Mouse (Mus musculus) G1E (cell line): ENCODE results near the gene Mgst2. TPM values are rescaled to one million over a fixed set of nuclear protein-coding genes. Genes with fewer than 3 reads are reported as not detected.

Experiments used
- ATAC-seq: 2 replicates; pipeline ENCODE4 v1.8.0; 2016; ENCODE audit warnings: mild to moderate bottlenecking; ENCODE audit not compliant: insufficient number of reproducible peaks, poor library complexity, low FRiP score, severe bottlenecking; ENCODE audit errors: extremely low read depth
- DNase-seq: peaks from one replicate; pipeline ENCODE4 v3.0.0; 2012; ENCODE audit warnings: low spot score
- H3K27me3 ChIP-seq: 2 replicates; pipeline ENCODE4 v1.6.1; 2012; ENCODE audit warnings: mild to moderate bottlenecking, low read length, inconsistent platforms; ENCODE audit not compliant: insufficient read depth
- H3K36me3 ChIP-seq: replicated peaks from 2 replicates; pipeline ENCODE3; 2012; ENCODE audit warnings: mild to moderate bottlenecking, inconsistent platforms
- H3K4me1 ChIP-seq: 2 replicates; pipeline ENCODE4 v1.6.1; 2012; ENCODE audit warnings: low read depth, low read length, inconsistent platforms, mixed read lengths; ENCODE audit not compliant: insufficient read depth
- H3K4me3 ChIP-seq: 2 replicates; pipeline ENCODE4 v1.5.1; 2012; ENCODE audit warnings: low read depth, mild to moderate bottlenecking, inconsistent platforms, low read length, moderate library complexity, mixed read lengths
- H3K9me3 ChIP-seq: replicated peaks from 2 replicates; pipeline ENCODE4 v1.6.1; 2012; ENCODE audit warnings: inconsistent platforms
- CTCF ChIP-seq: IDR thresholded peaks from 2 replicates; pipeline ENCODE4 v1.5.1; 2012; ENCODE audit warnings: low read depth, low read length, inconsistent platforms, mixed read lengths
- GATA1 ChIP-seq: IDR thresholded peaks from 2 replicates; pipeline ENCODE4 v1.6.1; 2012; ENCODE audit warnings: borderline replicate concordance, low read length, inconsistent platforms, mixed read lengths
- GATA2 ChIP-seq: IDR thresholded peaks from 2 replicates; pipeline ENCODE4 v1.6.1; 2012; ENCODE audit warnings: low read depth, low read length, inconsistent platforms, borderline replicate concordance
- POLR2AphosphoS5 ChIP-seq: IDR thresholded peaks from 2 replicates; pipeline ENCODE4 v1.6.1; 2012; ENCODE audit warnings: low read depth, low read length, inconsistent platforms; ENCODE audit not compliant: insufficient replicate concordance
- TAL1 ChIP-seq: conservative IDR thresholded peaks from 2 replicates; pipeline ENCODE4 v1.6.1; 2012; ENCODE audit warnings: low read depth, low read length, inconsistent platforms, mixed read lengths
- polyA plus RNA-seq: library from polyadenylated mRNA; stranded (reverse); fragments of >175 nt; gene quantifications from 2 replicates; pipeline ENCODE4 v1.2.3, GENCODE M21; 2012
- total RNA-seq, 2 experiments: library from RNA; stranded (forward) in 1 of 2; stranded (reverse) in 1 of 2; fragments of 200-1000 nt in 1 of 2; fragments of >200 nt in 1 of 2; fragmentation: Nextera tagmentation in 1 of 2; gene quantifications; 2 replicates each; pipeline ENCODE4 v1.2.3; 2014 to 2017

Gene Mgst2
- total and polyA plus RNA-seq, 3 experiments: 0.11 to 2.4 (median 0.28) TPM

DNA sequence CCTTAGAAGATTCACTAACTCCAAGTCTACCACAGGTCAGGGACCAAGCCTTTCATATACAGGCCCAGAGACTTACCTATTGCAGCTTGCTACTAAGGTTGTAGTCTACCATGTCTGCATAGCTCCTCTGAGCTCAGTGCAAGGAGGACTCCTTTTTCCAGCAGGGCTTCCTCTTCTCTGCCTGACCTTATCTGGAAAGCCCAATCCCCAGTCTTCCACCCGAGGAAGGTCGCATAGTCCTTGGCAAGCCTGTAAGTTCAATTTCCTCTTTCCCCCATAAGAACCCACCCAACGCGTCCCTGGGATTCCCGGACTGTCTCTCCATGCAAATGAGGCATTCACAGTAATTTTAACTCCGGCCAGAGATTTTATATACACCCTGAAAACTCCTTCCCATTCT, 66.1 kb downstream of the Mgst2 start:
- H3K9me3 ChIP-seq: no peaks in the 10 kb centered on the region
- H3K36me3 ChIP-seq: no peaks in the 10 kb centered on the region
- ATAC-seq: no peak
- H3K4me3 ChIP-seq: no peak overlapping the region
- 0 out of 2 replicates have a peak, but pooled peaks cover 5% of the 10 kb centered on the region for H3K27me3 ChIP-seq
- no peak for DNase-seq
- TF ChIP-seq POLR2AphosphoS5 (no peak), CTCF (no peak), GATA2 (no peak)
- H3K4me1 ChIP-seq: peaks cover 50% of the 10 kb centered on the region

DNA sequence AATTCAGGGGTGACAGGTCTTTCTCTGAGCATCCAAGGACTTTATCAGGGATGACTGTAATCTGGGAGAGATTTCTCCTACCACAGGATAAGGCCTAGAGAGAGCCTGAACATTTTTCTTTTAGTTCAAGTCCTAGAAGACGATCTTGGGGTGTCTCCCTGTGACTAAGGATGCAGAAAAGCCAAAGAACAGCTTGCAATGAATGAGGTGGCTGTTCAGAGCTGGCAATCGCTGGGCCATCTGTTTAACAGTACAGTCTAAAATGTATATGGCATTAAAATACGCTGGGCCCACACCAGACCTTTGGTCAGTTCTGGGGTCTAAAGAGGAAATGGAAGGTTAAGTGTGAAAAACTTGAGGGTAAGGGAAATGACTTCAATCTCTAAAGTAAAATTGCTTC, 67.3 kb downstream of the Mgst2 start:
- Histone ChIP-seq H3K36me3 (no peaks in the 10 kb centered on the region), H3K4me1 (peaks cover 57% of the 10 kb centered on the region), H3K9me3 (no peaks in the 10 kb centered on the region), H3K4me3 (no peak overlapping the region), H3K27me3 (no peaks in the 10 kb centered on the region)
- TF ChIP-seq TAL1 (no peak), GATA1 (no peak), GATA2 (no peak), POLR2AphosphoS5 (no peak), CTCF (no peak)
- no peak for ATAC-seq
- no peak for DNase-seq

DNA sequence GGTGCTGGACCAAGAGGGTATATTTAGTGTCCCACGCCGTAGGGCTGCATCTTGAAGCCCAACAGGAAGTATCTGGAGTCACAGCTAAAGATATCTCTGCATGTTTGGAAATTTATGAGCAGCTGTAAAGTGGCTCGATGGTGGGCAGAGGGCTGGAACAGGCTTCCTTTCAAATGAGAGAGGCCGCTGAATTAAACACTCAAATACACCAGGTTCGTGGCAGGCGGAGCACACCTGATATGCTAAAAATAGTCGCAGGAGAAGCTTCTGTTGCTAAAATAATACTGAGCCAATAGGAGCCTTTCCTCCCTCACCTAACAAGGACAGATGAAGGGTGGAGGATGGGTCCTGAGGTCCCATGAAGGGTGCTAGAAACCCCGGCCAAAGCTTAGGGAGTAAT, 67.8 kb downstream of the Mgst2 start:
- Histone ChIP-seq H3K27me3 (no peaks in the 10 kb centered on the region), H3K9me3 (no peaks in the 10 kb centered on the region), H3K4me3 (peak overlapping the region; percentile 4; the same call in 1 of the 2 replicates), H3K36me3 (no peaks in the 10 kb centered on the region), H3K4me1 (peaks cover 62% of the 10 kb centered on the region)
- ATAC-seq: 0 out of 2 replicates have a peak, but pooled peaks have one; percentile 16
- TF ChIP-seq GATA2: no peak
- TF ChIP-seq GATA1: no peak
- TF ChIP-seq CTCF: no peak
- no peak for TF ChIP-seq POLR2AphosphoS5
- no peak for TF ChIP-seq TAL1
- no peak for DNase-seq

DNA sequence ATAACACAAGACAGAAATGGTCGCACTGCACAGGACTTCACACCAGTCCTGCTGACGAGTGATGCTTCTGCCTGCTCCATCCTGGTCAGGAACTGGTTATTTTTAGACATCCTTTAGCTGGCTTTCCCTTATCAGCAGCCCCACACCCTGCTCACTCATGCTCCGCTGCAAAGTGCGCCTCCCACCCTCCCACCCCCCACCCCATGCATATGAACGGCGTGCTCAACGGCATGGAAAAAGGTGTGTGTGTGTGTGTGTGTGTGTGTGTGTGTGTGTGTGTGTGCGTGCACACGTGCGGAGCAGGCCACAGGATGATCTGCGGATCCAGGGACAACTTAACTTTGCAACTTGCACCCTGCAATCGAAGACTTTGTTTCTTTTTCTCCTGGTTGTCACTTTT, 68.3 kb downstream of the Mgst2 start:
- no peaks in the 10 kb centered on the region for H3K36me3 ChIP-seq
- ATAC-seq: peak; percentile 97
- no peaks in the 10 kb centered on the region for H3K27me3 ChIP-seq
- no peaks in the 10 kb centered on the region for H3K9me3 ChIP-seq
- DNase-seq: peak; percentile 73
- H3K4me3 ChIP-seq: peak overlapping the region; percentile 54; the same call in 1 of the 2 replicates
- peaks cover 65% of the 10 kb centered on the region for H3K4me1 ChIP-seq
- TF ChIP-seq GATA1 (no peak), CTCF (no peak), TAL1 (no peak; the same call in 1 of the 2 replicates), POLR2AphosphoS5 (no peak), GATA2 (no peak)

DNA sequence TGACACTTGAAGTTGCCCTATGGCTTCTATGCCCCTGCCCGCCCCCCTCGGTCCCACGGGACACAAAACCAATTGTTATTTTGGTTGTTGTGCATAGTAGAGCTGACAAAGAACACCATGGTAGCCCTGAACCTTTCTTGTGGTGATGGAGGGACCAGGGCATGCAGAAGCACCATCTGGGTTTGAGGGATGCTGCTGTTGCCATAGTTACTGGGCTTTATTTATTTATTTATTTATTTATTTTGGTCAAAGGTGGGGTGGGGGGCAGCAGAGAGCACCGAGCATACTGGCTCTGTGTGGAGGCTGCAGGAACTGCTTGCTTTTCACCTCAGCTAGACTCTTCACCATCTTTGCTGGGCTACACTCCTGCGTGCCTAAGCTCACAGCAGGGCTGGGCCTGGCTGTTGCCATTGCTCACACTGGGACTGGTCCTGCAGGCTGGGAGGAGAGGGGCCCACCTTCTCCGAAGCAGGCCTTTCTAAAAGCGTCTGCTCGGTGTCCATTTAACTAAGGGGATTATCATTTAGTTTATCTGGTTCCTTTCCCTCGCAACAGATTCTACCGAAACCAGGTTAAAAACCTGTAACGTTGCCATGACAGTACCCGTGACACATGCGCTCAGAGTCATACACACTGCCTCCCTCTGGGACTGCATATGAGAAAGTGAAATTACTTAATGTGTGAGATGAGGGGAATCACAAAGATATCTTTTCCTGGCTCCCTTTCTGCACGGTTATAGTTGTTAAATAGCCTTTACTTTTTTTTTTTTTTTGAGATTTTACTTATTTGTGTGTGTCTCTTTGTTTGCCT, 69.2 kb downstream of the Mgst2 start:
- DNase-seq (no peak), ATAC-seq (no peak)
- TF ChIP-seq POLR2AphosphoS5 (no peak), CTCF (no peak), GATA2 (no peak)
- no peak overlapping the region; the same call in 1 of the 2 replicates for H3K4me3 ChIP-seq
- no peaks in the 10 kb centered on the region for H3K36me3 ChIP-seq
- no peaks in the 10 kb centered on the region for H3K9me3 ChIP-seq
- no peaks in the 10 kb centered on the region for H3K27me3 ChIP-seq
- H3K4me1 ChIP-seq: peaks cover 66% of the 10 kb centered on the region

DNA sequence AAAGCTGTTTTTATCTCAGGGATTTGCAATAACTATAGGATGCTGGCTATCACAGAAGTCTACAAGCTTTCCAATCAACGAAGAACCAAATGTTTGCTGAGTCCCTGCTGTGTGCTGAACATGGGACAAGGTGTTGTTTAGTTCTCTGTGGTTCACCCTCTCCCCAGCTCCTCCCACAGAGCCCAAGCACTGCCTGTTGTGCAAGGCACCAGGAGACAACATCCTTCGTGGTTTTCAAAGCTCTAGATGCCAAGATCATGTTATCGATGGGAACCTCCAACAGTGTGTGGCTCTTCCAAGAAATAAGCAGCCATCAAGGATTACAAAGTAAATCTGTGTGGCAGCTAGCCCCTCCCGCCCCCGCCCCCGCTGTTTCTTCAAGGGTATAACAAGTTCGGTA, 70.5 kb downstream of the Mgst2 start:
- Histone ChIP-seq H3K36me3 (no peaks in the 10 kb centered on the region), H3K27me3 (no peaks in the 10 kb centered on the region), H3K4me1 (peaks cover 65% of the 10 kb centered on the region), H3K9me3 (no peaks in the 10 kb centered on the region), H3K4me3 (no peak overlapping the region)
- no peak for DNase-seq
- TF ChIP-seq CTCF: no peak
- no peak for TF ChIP-seq POLR2AphosphoS5
- TF ChIP-seq TAL1: no peak
- no peak for TF ChIP-seq GATA1
- TF ChIP-seq GATA2: no peak
- ATAC-seq: no peak
